Mouse (Mus musculus) intestine, postnatal 0 days (tissue): ENCODE measurements around the gene Blmh. TPM values are rescaled to one million over a fixed set of nuclear protein-coding genes. Genes with fewer than 3 reads are reported as not detected.

Experiments
- ATAC-seq: fragments of 200-750 bp; cut with Nextera tagmentation; 2 replicates; pipeline ENCODE4 v1.8.0; 2017; ENCODE audit warnings: mild to moderate bottlenecking, moderate TSS enrichment, moderate library complexity
- H3K27ac ChIP-seq: fragments of 300-500 bp; sonication (generic); 2 replicates; pipeline ENCODE4 v1.5.1; 2014; ENCODE audit warnings: mild to moderate bottlenecking, low read depth, low read length, moderate library complexity
- H3K27me3 ChIP-seq: fragments of 300-500 bp; sonication (generic); replicated peaks from 2 replicates; pipeline ENCODE4 v1.6.1; 2014; ENCODE audit warnings: low read length, mixed read lengths; ENCODE audit not compliant: control insufficient read depth, insufficient read depth
- H3K36me3 ChIP-seq: fragments of 300-500 bp; sonication (generic); 2 replicates; pipeline ENCODE4 v1.6.1; 2014; ENCODE audit warnings: mild to moderate bottlenecking, moderate library complexity; ENCODE audit not compliant: control insufficient read depth, insufficient read depth
- H3K4me1 ChIP-seq: fragments of 300-500 bp; sonication (generic); replicated peaks from 2 replicates; pipeline ENCODE4 v1.6.1; 2014; ENCODE audit warnings: antibody characterized with exemption, low read length, mixed read lengths; ENCODE audit not compliant: control insufficient read depth, insufficient read depth
- H3K4me2 ChIP-seq: fragments of 300-500 bp; sonication (generic); replicated peaks from 2 replicates; pipeline ENCODE4 v1.6.1; 2014; ENCODE audit warnings: low read depth, mild to moderate bottlenecking, moderate library complexity
- H3K4me3 ChIP-seq: fragments of 300-500 bp; sonication (generic); 2 replicates; pipeline ENCODE4 v1.5.1; 2014; ENCODE audit warnings: low read depth, low read length
- H3K9ac ChIP-seq: fragments of 300-500 bp; sonication (generic); 2 replicates; pipeline ENCODE4 v1.6.1; 2014; ENCODE audit warnings: mild to moderate bottlenecking, low read depth, low read length
- H3K9me3 ChIP-seq: fragments of 300-500 bp; sonication (generic); 2 replicates; pipeline ENCODE4 v1.6.1; 2016; ENCODE audit warnings: mixed run types; ENCODE audit not compliant: control insufficient read depth
- CTCF ChIP-seq: sonication (generic); IDR thresholded peaks from 2 replicates; pipeline ENCODE4 v1.5.1; 2016; ENCODE audit warnings: low read depth, mild to moderate bottlenecking, control low read depth, antibody characterized with exemption, moderate library complexity
- WGBS: fragments of 180-500 bp; shearing (Covaris S2); extraction: QIAGEN DNeasy Blood & Tissue Kit; methylation state at CpG from one replicate; pipeline ENCODE4 v1.1.7; 2014; 5-methylcytosine and 5-hydroxymethylcytosine counted together
- polyA plus RNA-seq: library from polyadenylated mRNA; unstranded; fragments of >200 nt; fragmentation: Nextera tagmentation; extraction: Ambion mirVana; gene quantifications from 2 replicates; pipeline ENCODE4 v1.2.1, GENCODE M21; 2015

Blmh gene
- polyA plus RNA-seq, 1 experiment from 2014 or later, result 56.7 TPM

- no peak for ATAC-seq
- Histone ChIP-seq H3K36me3 (peaks cover 19% of the 10 kb centered on the region), H3K27ac (no peak overlapping the region), H3K27me3 (0 out of 2 replicates have a peak, but pooled peaks cover under 1% of the 10 kb centered on the region), H3K9ac (no peak overlapping the region), H3K9me3 (no peaks in the 10 kb centered on the region), H3K4me3 (no peak overlapping the region), H3K4me1 (no peaks in the 10 kb centered on the region), H3K4me2 (no peak overlapping the region)
- TF ChIP-seq CTCF, result no peak
- WGBS, result 74% methylated on average over 5 of the region's 5 CpGs
These were observed 66.2 kb downstream of the Blmh start for GRCm38 (mm10) chr11:76990839-76991238.

- no peak for TF ChIP-seq CTCF
- H3K36me3 ChIP-seq, result no peaks in the 10 kb centered on the region
- peaks cover 12% of the 10 kb centered on the region for H3K27me3 ChIP-seq
- no peaks in the 10 kb centered on the region for H3K4me1 ChIP-seq
- H3K4me2 ChIP-seq, result no peak overlapping the region
- H3K9ac ChIP-seq, result no peak overlapping the region
- ATAC-seq, result no peak
- H3K27ac ChIP-seq, result no peak overlapping the region
- no peak overlapping the region for H3K4me3 ChIP-seq
- WGBS, result 43% methylated on average over 4 of the region's 4 CpGs
- no peaks in the 10 kb centered on the region for H3K9me3 ChIP-seq
These were observed 68.3 kb downstream of the Blmh start for GRCm38 (mm10) chr11:76992886-76993285.

- Histone ChIP-seq H3K9me3 (no peaks in the 10 kb centered on the region), H3K4me2 (no peak overlapping the region), H3K27ac (no peak overlapping the region), H3K27me3 (peaks cover 25% of the 10 kb centered on the region), H3K4me3 (no peak overlapping the region), H3K4me1 (0 out of 2 replicates have a peak, but pooled peaks cover 3% of the 10 kb centered on the region), H3K9ac (no peak overlapping the region), H3K36me3 (no peaks in the 10 kb centered on the region)
- 55% methylated on average over 20 of the region's 20 CpGs for WGBS
- TF ChIP-seq CTCF, result no peak
- ATAC-seq, result no peak
These were observed 71.5 kb downstream of the Blmh start for GRCm38 (mm10) chr11:76995966-76996672.

GRCm38 (mm10) chr11:76997305-76997704, 72.7 kb downstream of the Blmh start:
- Histone ChIP-seq H3K9me3 (no peaks in the 10 kb centered on the region), H3K27ac (no peak overlapping the region), H3K4me3 (peak overlapping the region; percentile 50), H3K4me2 (peak overlapping the region; percentile 71), H3K9ac (no peak overlapping the region), H3K4me1 (0 out of 2 replicates have a peak, but pooled peaks cover 3% of the 10 kb centered on the region), H3K27me3 (peaks cover 25% of the 10 kb centered on the region), H3K36me3 (no peaks in the 10 kb centered on the region)
- peak; percentile 71; the same call in 1 of the 2 replicates for ATAC-seq
- TF ChIP-seq CTCF, result peak; percentile 98
- 0% methylated on average over 21 of the region's 21 CpGs for WGBS

- Histone ChIP-seq H3K4me1 (peaks cover 3% of the 10 kb centered on the region; the same call in 1 of the 2 replicates), H3K27ac (no peak within 1 kb of the TSS), H3K4me2 (peak within 1 kb of the TSS; percentile 71), H3K4me3 (peak within 1 kb of the TSS; percentile 50), H3K27me3 (peaks cover 25% of the 10 kb centered on the region), H3K9ac (peak within 1 kb of the TSS; percentile 11; the same call in 1 of the 2 replicates), H3K9me3 (no peaks in the 10 kb centered on the region), H3K36me3 (no peaks in the 10 kb centered on the region)
- no peak for ATAC-seq
- WGBS, result under 1% methylated on average over 50 of the region's 52 CpGs
- no peak for TF ChIP-seq CTCF
These were observed 73.5 kb downstream of the Blmh start, which contains the start of gene Slc6a4 for GRCm38 (mm10) chr11:76997916-76998704. TSS of gene Slc6a4 (plus strand) at chr11:76998603.

GRCm38 (mm10) chr11:76998705-76999226, 74.2 kb downstream of the Blmh start:
- 17% methylated on average over 24 of the region's 24 CpGs for WGBS

More at GRCm38 (mm10) chr11:76998705-76999226, 74.2 kb downstream of the Blmh start:
- Histone ChIP-seq H3K27me3 (peaks cover 25% of the 10 kb centered on the region), H3K9ac (no peak overlapping the region), H3K9me3 (no peaks in the 10 kb centered on the region), H3K4me2 (peak overlapping the region; percentile 71), H3K36me3 (no peaks in the 10 kb centered on the region), H3K4me1 (peaks cover 3% of the 10 kb centered on the region; the same call in 1 of the 2 replicates), H3K27ac (no peak overlapping the region), H3K4me3 (peak overlapping the region; percentile 50)
- ATAC-seq, result no peak
- TF ChIP-seq CTCF, result no peak
